Mouse (Mus musculus): ENCODE measurements around the gene Nlgn2. TPM values are rescaled to one million over a fixed set of nuclear protein-coding genes. Genes with fewer than 3 reads are reported as not detected.
A peak's percentile ranks its signal among the peaks of the same experiment; 100 is the strongest.
"Not testable (repeated sequence)": the region's sequence is repeated elsewhere in the genome, so short reads cannot be mapped to it uniquely, and the experiment has no call there.

The Nlgn2 gene
- polyA plus RNA-seq, 1 experiment from 2014 or later = 18.1 TPM

GRCm38 (mm10) chr11:69878399-69878798 lies 40.8 kb upstream of the Nlgn2 start:
- WGBS = 81% methylated on average over 3 of the region's 3 CpGs
- Histone ChIP-seq H3K9ac (no peak overlapping the region; the same call in 1 of the 2 replicates), H3K4me3 (no peak overlapping the region), H3K36me3 (no peaks in the 10 kb centered on the region), H3K27ac (replicated peaks) (no peak overlapping the region), H3K4me1 (replicated peaks) (peaks cover 41% of the 10 kb centered on the region), H3K9me3 (no peaks in the 10 kb centered on the region), H3K27me3 (peaks cover 15% of the 10 kb centered on the region), H3K4me2 (no peak overlapping the region)
- no peak for ATAC-seq (ENCODE audit: low read depth)

GRCm38 (mm10) chr11:69877878-69878277 lies 40.3 kb upstream of the Nlgn2 start, which contains the start of gene Tmem95:
Gene Tmem95 (minus strand): TSS chr11:69878018.
- H3K27me3 ChIP-seq = peaks cover 15% of the 10 kb centered on the region
- peak within 1 kb of the TSS; percentile 4; the same call in 1 of the 2 replicates for H3K9ac ChIP-seq
- no peaks in the 10 kb centered on the region for H3K36me3 ChIP-seq
- no peaks in the 10 kb centered on the region for H3K9me3 ChIP-seq
- peak within 1 kb of the TSS; percentile 15; the same call in 1 of the 2 replicates for H3K4me3 ChIP-seq
- H3K4me2 ChIP-seq = peak within 1 kb of the TSS; percentile 39
- H3K27ac ChIP-seq (replicated peaks) = no peak within 1 kb of the TSS
- ATAC-seq (ENCODE audit: low read depth) = no peak
- 93% methylated on average over 11 of the region's 11 CpGs for WGBS
- peaks cover 41% of the 10 kb centered on the region for H3K4me1 ChIP-seq (replicated peaks)

GRCm38 (mm10) chr11:69876867-69877266 lies 39.3 kb upstream of the Nlgn2 start:
- Histone ChIP-seq H3K9ac (0 out of 2 replicates have a peak overlapping the region, but pooled peaks have one; percentile 4), H3K9me3 (no peaks in the 10 kb centered on the region), H3K27ac (replicated peaks) (no peak overlapping the region), H3K4me1 (replicated peaks) (peaks cover 40% of the 10 kb centered on the region), H3K36me3 (no peaks in the 10 kb centered on the region), H3K4me3 (peak overlapping the region; percentile 15; the same call in 1 of the 2 replicates), H3K27me3 (peaks cover 11% of the 10 kb centered on the region), H3K4me2 (peak overlapping the region; percentile 39)
- WGBS = 2% methylated on average over 12 of the region's 12 CpGs
- ATAC-seq (ENCODE audit: low read depth) = peak; percentile 5; the same call in 1 of the 2 replicates

GRCm38 (mm10) chr11:69876186-69876585 lies 38.6 kb upstream of the Nlgn2 start:
- H3K9ac ChIP-seq = no peak overlapping the region
- no peak overlapping the region for H3K4me2 ChIP-seq
- H3K4me1 ChIP-seq (replicated peaks) = peaks cover 34% of the 10 kb centered on the region
- H3K4me3 ChIP-seq = no peak overlapping the region
- ATAC-seq (ENCODE audit: low read depth) = no peak
- peaks cover 8% of the 10 kb centered on the region; the same call in 1 of the 2 replicates for H3K27me3 ChIP-seq
- H3K36me3 ChIP-seq = no peaks in the 10 kb centered on the region
- 74% methylated on average over 7 of the region's 7 CpGs for WGBS
- no peak overlapping the region for H3K27ac ChIP-seq (replicated peaks)
- no peaks in the 10 kb centered on the region for H3K9me3 ChIP-seq

DNA sequence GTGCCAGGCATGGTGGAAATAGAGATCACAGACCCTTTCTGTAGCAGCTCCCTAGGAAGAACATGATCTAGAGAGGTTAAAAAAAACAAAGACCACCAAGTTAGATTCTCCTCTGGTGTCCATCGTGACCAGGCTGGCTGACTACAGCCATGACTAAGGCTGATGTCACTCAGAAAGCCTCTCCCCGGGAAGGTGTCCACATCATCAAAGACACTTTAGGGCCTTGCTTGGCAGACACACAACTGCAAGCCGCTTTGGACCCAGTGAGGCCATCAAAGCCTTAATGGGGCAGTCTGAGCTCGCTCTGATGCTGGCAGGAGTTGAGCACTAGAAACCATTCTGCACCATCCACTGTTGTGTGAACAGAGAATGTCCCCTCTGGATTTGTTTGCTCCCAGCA lies 34.9 kb upstream of the Nlgn2 start:
- Histone ChIP-seq H3K9ac (no peak overlapping the region), H3K27me3 (no peaks in the 10 kb centered on the region), H3K36me3 (no peaks in the 10 kb centered on the region), H3K4me2 (no peak overlapping the region), H3K27ac (replicated peaks) (no peak overlapping the region), H3K4me1 (replicated peaks) (0 out of 2 replicates have a peak, but pooled peaks cover 6% of the 10 kb centered on the region), H3K4me3 (no peak overlapping the region), H3K9me3 (no peaks in the 10 kb centered on the region)
- ATAC-seq (ENCODE audit: low read depth) = no peak
- 85% methylated on average over 4 of the region's 4 CpGs for WGBS

DNA sequence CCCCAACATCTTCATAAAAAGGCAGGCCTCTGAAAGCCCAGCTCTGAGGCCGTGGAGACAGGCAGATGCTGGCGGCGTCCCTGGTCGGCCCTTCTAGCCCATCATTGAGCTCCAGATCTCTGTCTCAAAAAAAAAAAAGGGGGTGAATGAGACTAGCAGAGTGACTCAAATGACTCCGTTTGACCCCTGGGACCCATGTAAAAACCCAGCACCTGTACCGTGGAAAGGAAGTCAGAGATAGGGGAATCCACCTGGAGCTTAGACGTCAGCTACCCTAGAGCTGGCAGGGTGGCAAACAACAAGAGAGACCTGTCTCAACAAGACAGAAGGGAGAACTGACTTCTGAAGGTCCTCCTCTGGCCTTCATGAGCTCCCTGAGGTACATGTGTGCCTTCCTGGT lies 34.2 kb upstream of the Nlgn2 start:
- H3K9me3 ChIP-seq = no peaks in the 10 kb centered on the region
- H3K4me2 ChIP-seq = no peak overlapping the region
- no peaks in the 10 kb centered on the region for H3K4me1 ChIP-seq (replicated peaks)
- no peak overlapping the region for H3K9ac ChIP-seq
- no peaks in the 10 kb centered on the region for H3K27me3 ChIP-seq
- 86% methylated on average over 7 of the region's 7 CpGs for WGBS
- no peak overlapping the region for H3K4me3 ChIP-seq
- ATAC-seq (ENCODE audit: low read depth) = no peak
- no peaks in the 10 kb centered on the region for H3K36me3 ChIP-seq
- H3K27ac ChIP-seq (replicated peaks) = no peak overlapping the region

GRCm38 (mm10) chr11:69870289-69871069 lies 32.9 kb upstream of the Nlgn2 start:
- no peak overlapping the region for H3K27ac ChIP-seq (replicated peaks)
- H3K9ac ChIP-seq = no peak overlapping the region
- H3K27me3 ChIP-seq = no peaks in the 10 kb centered on the region
- H3K4me1 ChIP-seq (replicated peaks) = no peaks in the 10 kb centered on the region
- no peaks in the 10 kb centered on the region for H3K9me3 ChIP-seq
- no peak for ATAC-seq (ENCODE audit: low read depth)
- H3K36me3 ChIP-seq = no peaks in the 10 kb centered on the region
- H3K4me2 ChIP-seq = no peak overlapping the region
- no peak overlapping the region for H3K4me3 ChIP-seq
- WGBS = 93% methylated on average over 2 of the region's 2 CpGs

GRCm38 (mm10) chr11:69867335-69867734 lies 29.8 kb upstream of the Nlgn2 start:
- Histone ChIP-seq H3K4me1 (replicated peaks) (no peaks in the 10 kb centered on the region), H3K9me3 (no peaks in the 10 kb centered on the region), H3K36me3 (no peaks in the 10 kb centered on the region), H3K4me3 (no peak overlapping the region), H3K4me2 (no peak overlapping the region), H3K27me3 (no peaks in the 10 kb centered on the region), H3K9ac (no peak overlapping the region), H3K27ac (replicated peaks) (no peak overlapping the region)
- WGBS = 71% methylated on average over 9 of the region's 9 CpGs
- ATAC-seq (ENCODE audit: low read depth) = no peak

GRCm38 (mm10) chr11:69865561-69865960 lies 28.0 kb upstream of the Nlgn2 start:
- Histone ChIP-seq H3K27me3 (no peaks in the 10 kb centered on the region), H3K36me3 (no peaks in the 10 kb centered on the region), H3K27ac (replicated peaks) (no peak overlapping the region), H3K4me1 (replicated peaks) (no peaks in the 10 kb centered on the region), H3K9me3 (no peaks in the 10 kb centered on the region), H3K9ac (no peak overlapping the region), H3K4me2 (no peak overlapping the region), H3K4me3 (no peak overlapping the region)
- ATAC-seq (ENCODE audit: low read depth) = no peak
- WGBS = 75% methylated on average over 9 of the region's 9 CpGs

- Histone ChIP-seq H3K27me3 (peaks cover 7% of the 10 kb centered on the region), H3K27ac (replicated peaks) (no peak overlapping the region), H3K36me3 (no peaks in the 10 kb centered on the region), H3K9me3 (no peaks in the 10 kb centered on the region), H3K4me3 (no peak overlapping the region), H3K4me1 (replicated peaks) (no peaks in the 10 kb centered on the region), H3K4me2 (no peak overlapping the region), H3K9ac (no peak overlapping the region)
- ATAC-seq (ENCODE audit: low read depth) = no peak
- WGBS = 53% methylated on average over 8 of the region's 8 CpGs
These were observed 26.7 kb upstream of the Nlgn2 start for GRCm38 (mm10) chr11:69864138-69864860.

- H3K4me2 ChIP-seq; H3K4me3 ChIP-seq; ATAC-seq (ENCODE audit: low read depth); H3K9ac ChIP-seq; H3K4me1 ChIP-seq (replicated peaks); H3K27ac ChIP-seq (replicated peaks); H3K36me3 ChIP-seq; H3K9me3 ChIP-seq: not testable (repeated sequence)
- peaks cover 13% of the 10 kb centered on the region for H3K27me3 ChIP-seq
- WGBS = 79% methylated on average over 3 of the region's 3 CpGs
These were observed 26.1 kb upstream of the Nlgn2 start for GRCm38 (mm10) chr11:69863729-69864128.
